Mouse (Mus musculus): ENCODE measurements at regions not wholly inside any gene's neighbourhood (a gene's known extent, or its start where the extent isn't known, plus 50 kb on each side); places are given as distances from the start of the nearest gene placed in this dataset.

- Histone ChIP-seq H3ac (ENCODE audit: control insufficient read depth, insufficient read length) (no peak overlapping the region), H3K79me2 (ENCODE audit: control insufficient read depth, insufficient read depth) (no peaks in the 10 kb centered on the region), H3K4me3 (no peak overlapping the region), H3K27me3 (ENCODE audit: control insufficient read depth, insufficient read depth, insufficient read length) (no peaks in the 10 kb centered on the region), H3K4me2 (ENCODE audit: low read depth) (peak overlapping the region; percentile 45), H3K36me3 (ENCODE audit: control insufficient read depth, insufficient read depth) (no peaks in the 10 kb centered on the region)
- TF ChIP-seq MAX (IDR thresholded peaks at IDR 0.05; ENCODE audit: low read depth) (no peak), CEBPB (IDR thresholded peaks at IDR 0.05; ENCODE audit: insufficient read depth, poor library complexity, severe bottlenecking) (peak; percentile 71; the same call in 1 of the 2 replicates), TCF12 (IDR thresholded peaks at IDR 0.05; ENCODE audit: insufficient read depth, poor library complexity, severe bottlenecking) (no peak), TCF3 (IDR thresholded peaks at IDR 0.05; ENCODE audit: insufficient read length, low read depth) (no peak), MYOD1 (IDR thresholded peaks at IDR 0.05; ENCODE audit: control insufficient read depth in 1 of 3, insufficient read length in 2 of 3, low read depth in 2 of 3) (no peak), SRF (IDR thresholded peaks at IDR 0.05; ENCODE audit: control insufficient read depth, insufficient read length, low read depth) (no peak), MYOG (IDR thresholded peaks at IDR 0.05; ENCODE audit: control insufficient read depth in 1 of 3, insufficient read depth in 1 of 3, insufficient read length in 2 of 3, low read depth in 2 of 3) (no peak)
These were observed 93.6 kb downstream of the Rnd3 start for GRCm38 (mm10) chr2:51055339-51055738.

GRCm38 (mm10) chr2:51049834-51050170 lies 99.1 kb downstream of the Rnd3 start:
- TF ChIP-seq MYOG (IDR thresholded peaks at IDR 0.05; ENCODE audit: control insufficient read depth in 1 of 3, insufficient read depth in 1 of 3, insufficient read length in 2 of 3, low read depth in 2 of 3) = no peak
- TF ChIP-seq REST (IDR thresholded peaks at IDR 0.05; ENCODE audit: insufficient read depth, insufficient read length) = no peak
- no peak for TF ChIP-seq MYOD1 (IDR thresholded peaks at IDR 0.05; ENCODE audit: control insufficient read depth in 1 of 3, insufficient read length in 2 of 3, low read depth in 2 of 3)
- TF ChIP-seq E2F4 (IDR thresholded peaks at IDR 0.05; ENCODE audit: insufficient read depth) = no peak
- no peak for TF ChIP-seq POLR2A (IDR thresholded peaks at IDR 0.05; ENCODE audit: insufficient read length, low read depth)
- TF ChIP-seq TCF12 (IDR thresholded peaks at IDR 0.05; ENCODE audit: insufficient read depth, poor library complexity, severe bottlenecking) = no peak
- TF ChIP-seq USF1 (IDR thresholded peaks at IDR 0.05; ENCODE audit: low read depth) = no peak
- Histone ChIP-seq H3K4me2 (ENCODE audit: low read depth) (no peak overlapping the region), H3K4me3 (no peak overlapping the region), H3K36me3 (ENCODE audit: control insufficient read depth, insufficient read depth) (no peaks in the 10 kb centered on the region), H3ac (ENCODE audit: control insufficient read depth, insufficient read length) (no peak overlapping the region), H3K27me3 (ENCODE audit: control insufficient read depth, insufficient read depth, insufficient read length) (no peaks in the 10 kb centered on the region), H3K79me2 (ENCODE audit: control insufficient read depth, insufficient read depth) (no peaks in the 10 kb centered on the region)

- Histone ChIP-seq H3ac (ENCODE audit: control insufficient read depth, insufficient read length) (no peak overlapping the region), H3K79me2 (ENCODE audit: control insufficient read depth, insufficient read depth) (no peaks in the 10 kb centered on the region), H3K36me3 (ENCODE audit: control insufficient read depth, insufficient read depth) (no peaks in the 10 kb centered on the region), H3K4me2 (ENCODE audit: low read depth) (no peak overlapping the region), H3K4me3 (no peak overlapping the region), H3K27me3 (ENCODE audit: control insufficient read depth, insufficient read depth, insufficient read length) (no peaks in the 10 kb centered on the region)
- TF ChIP-seq MYOD1 (IDR thresholded peaks at IDR 0.05; ENCODE audit: control insufficient read depth in 1 of 3, insufficient read length in 2 of 3, low read depth in 2 of 3) = no peak
- TF ChIP-seq MAX (IDR thresholded peaks at IDR 0.05; ENCODE audit: low read depth) = no peak
- no peak for TF ChIP-seq TCF3 (IDR thresholded peaks at IDR 0.05; ENCODE audit: insufficient read length, low read depth)
- TF ChIP-seq POLR2AphosphoS2 (IDR thresholded peaks at IDR 0.05; ENCODE audit: insufficient read length, low read depth) = no peak
- no peak for TF ChIP-seq POLR2A (IDR thresholded peaks at IDR 0.05; ENCODE audit: insufficient read length, low read depth)
- no peak for TF ChIP-seq REST (IDR thresholded peaks at IDR 0.05; ENCODE audit: insufficient read depth, insufficient read length)
- no peak for TF ChIP-seq SRF (IDR thresholded peaks at IDR 0.05; ENCODE audit: control insufficient read depth, insufficient read length, low read depth)
- no peak for TF ChIP-seq MYOG (IDR thresholded peaks at IDR 0.05; ENCODE audit: control insufficient read depth in 1 of 3, insufficient read depth in 1 of 3, insufficient read length in 2 of 3, low read depth in 2 of 3)
- TF ChIP-seq CEBPB (IDR thresholded peaks at IDR 0.05; ENCODE audit: insufficient read depth, poor library complexity, severe bottlenecking) = no peak
These were observed 99.6 kb downstream of the Rnd3 start for GRCm38 (mm10) chr2:51049101-51049833.

GRCm38 (mm10) chr2:51047520-51047919 lies 101.4 kb downstream of the Rnd3 start:
- TF ChIP-seq MAX (IDR thresholded peaks at IDR 0.05; ENCODE audit: low read depth) = no peak
- no peak for TF ChIP-seq POLR2AphosphoS2 (IDR thresholded peaks at IDR 0.05; ENCODE audit: insufficient read length, low read depth)
- no peak for TF ChIP-seq SRF (IDR thresholded peaks at IDR 0.05; ENCODE audit: control insufficient read depth, insufficient read length, low read depth)
- no peak for TF ChIP-seq MYOG (IDR thresholded peaks at IDR 0.05; ENCODE audit: control insufficient read depth in 1 of 3, insufficient read depth in 1 of 3, insufficient read length in 2 of 3, low read depth in 2 of 3)
- TF ChIP-seq CEBPB (IDR thresholded peaks at IDR 0.05; ENCODE audit: insufficient read depth, poor library complexity, severe bottlenecking) = no peak
- no peak for TF ChIP-seq REST (IDR thresholded peaks at IDR 0.05; ENCODE audit: insufficient read depth, insufficient read length)
- TF ChIP-seq MYOD1 (IDR thresholded peaks at IDR 0.05; ENCODE audit: control insufficient read depth in 1 of 3, insufficient read length in 2 of 3, low read depth in 2 of 3) = no peak
- no peak for TF ChIP-seq E2F4 (IDR thresholded peaks at IDR 0.05; ENCODE audit: insufficient read depth)
- TF ChIP-seq TCF12 (IDR thresholded peaks at IDR 0.05; ENCODE audit: insufficient read depth, poor library complexity, severe bottlenecking) = no peak
- no peak for TF ChIP-seq TCF3 (IDR thresholded peaks at IDR 0.05; ENCODE audit: insufficient read length, low read depth)
- no peak for TF ChIP-seq USF1 (IDR thresholded peaks at IDR 0.05; ENCODE audit: low read depth)
- no peak for TF ChIP-seq POLR2A (IDR thresholded peaks at IDR 0.05; ENCODE audit: insufficient read length, low read depth)
- Histone ChIP-seq H3K79me2 (ENCODE audit: control insufficient read depth, insufficient read depth) (no peaks in the 10 kb centered on the region), H3K4me3 (no peak overlapping the region), H3K36me3 (ENCODE audit: control insufficient read depth, insufficient read depth) (no peaks in the 10 kb centered on the region), H3K27me3 (ENCODE audit: control insufficient read depth, insufficient read depth, insufficient read length) (no peaks in the 10 kb centered on the region), H3ac (ENCODE audit: control insufficient read depth, insufficient read length) (no peak overlapping the region), H3K4me2 (ENCODE audit: low read depth) (no peak overlapping the region)

- H3K4me3 ChIP-seq = no peak overlapping the region
- no peak overlapping the region for H3ac ChIP-seq (ENCODE audit: control insufficient read depth, insufficient read length)
- H3K36me3 ChIP-seq (ENCODE audit: control insufficient read depth, insufficient read depth) = no peaks in the 10 kb centered on the region
- no peaks in the 10 kb centered on the region for H3K79me2 ChIP-seq (ENCODE audit: control insufficient read depth, insufficient read depth)
- TF ChIP-seq TCF12 (IDR thresholded peaks at IDR 0.05; ENCODE audit: insufficient read depth, poor library complexity, severe bottlenecking) (no peak), POLR2AphosphoS2 (IDR thresholded peaks at IDR 0.05; ENCODE audit: insufficient read length, low read depth) (no peak), E2F4 (IDR thresholded peaks at IDR 0.05; ENCODE audit: insufficient read depth) (no peak), USF1 (IDR thresholded peaks at IDR 0.05; ENCODE audit: low read depth) (no peak), TCF3 (IDR thresholded peaks at IDR 0.05; ENCODE audit: insufficient read length, low read depth) (no peak), CEBPB (IDR thresholded peaks at IDR 0.05; ENCODE audit: insufficient read depth, poor library complexity, severe bottlenecking) (no peak), POLR2A (IDR thresholded peaks at IDR 0.05; ENCODE audit: insufficient read length, low read depth) (no peak), MYOD1 (IDR thresholded peaks at IDR 0.05; ENCODE audit: control insufficient read depth in 1 of 3, insufficient read length in 2 of 3, low read depth in 2 of 3) (no peak)
- H3K4me2 ChIP-seq (ENCODE audit: low read depth) = no peak overlapping the region
- no peaks in the 10 kb centered on the region for H3K27me3 ChIP-seq (ENCODE audit: control insufficient read depth, insufficient read depth, insufficient read length)
These were observed 103.3 kb downstream of the Rnd3 start for GRCm38 (mm10) chr2:51045626-51046025.

Measured in myocyte (in vitro differentiated cells).